Mouse (Mus musculus): ENCODE measurements around the gene Gm6121. TPM values are rescaled to one million over a fixed set of nuclear protein-coding genes. Genes with fewer than 3 reads are reported as not detected.
"Not testable (repeated sequence)": the region's sequence is repeated elsewhere in the genome, so short reads cannot be mapped to it uniquely, and the experiment has no call there.

Gene Gm6121
- total RNA-seq (2021): not detected
- long read RNA-seq: 0 reads

DNA sequence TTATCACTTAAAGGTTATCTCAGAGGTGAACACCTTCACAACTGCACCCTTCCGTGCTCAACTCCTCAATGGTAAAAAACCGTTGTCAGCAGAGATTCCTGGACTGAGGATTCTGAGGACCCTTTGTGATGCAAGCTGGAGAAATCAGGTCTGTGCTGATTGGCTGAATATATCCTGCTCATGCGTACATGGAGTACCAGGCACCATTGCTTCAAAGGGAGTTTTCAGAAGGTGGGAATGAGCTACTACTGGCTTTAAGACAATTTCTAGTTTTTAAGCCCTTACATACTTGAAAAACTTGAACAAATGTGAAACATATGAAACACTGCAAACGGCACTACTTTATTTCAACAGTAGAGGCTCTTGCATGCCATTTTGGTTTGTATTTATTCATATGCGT is at the start of gene Gm6121:
Gene Gm6121, minus strand, starts transcription at position 101 of the 400 bp plus-strand sequence.
- DNase-seq (ENCODE audit: low spot score in 2 of 2): not testable (repeated sequence)

Other genes with a start within 250 kb of the Gm6121 start
- not detected for gene Gm14525, start 233.1 kb downstream of the Gm6121 start, total RNA-seq (2021)

All from layer of hippocampus, adult 18-20 months (tissue).